Mouse (Mus musculus) frontal cortex, adult (tissue): ENCODE data around the gene Meis3.

Experiments
- ATAC-seq: cut with Nextera tagmentation; 2 replicates; pipeline ENCODE4 v1.9.2; 2017; ENCODE audit warnings: mild to moderate bottlenecking, moderate library complexity, mixed read lengths; ENCODE audit not compliant: low TSS enrichment

Meis3 gene

GRCm38 (mm10) chr7:16210862-16211365 is 36.0 kb downstream of the Meis3 start:
- no peak for ATAC-seq

GRCm38 (mm10) chr7:16213196-16213595 is 38.3 kb downstream of the Meis3 start:
- ATAC-seq, result no peak

GRCm38 (mm10) chr7:16213986-16214385 is 39.1 kb downstream of the Meis3 start:
- no peak for ATAC-seq

- peak; percentile 98 for ATAC-seq
These were observed 46.8 kb downstream of the Meis3 start, which contains the start of gene Dhx34 for GRCm38 (mm10) chr7:16221582-16222272. Gene Dhx34 (minus strand): TSS chr7:16222037.

- no peak for ATAC-seq
These were observed 55.0 kb downstream of the Meis3 start for GRCm38 (mm10) chr7:16229869-16230268.
